Mouse (Mus musculus): ENCODE measurements around the gene Rapgef2.

GRCm38 (mm10) chr3:79273350-79273749 is 13.0 kb downstream of the Rapgef2 start:
- TF ChIP-seq GATA1 (IDR thresholded peaks at IDR 0.05; ENCODE audit: borderline replicate concordance, low read length) (no peak), FLI1 (IDR thresholded peaks at IDR 0.05; ENCODE audit: low read length) (no peak)

Measured in megakaryocyte, embryonic 14.5 days (primary cell).